Mouse (Mus musculus) CD4-positive helper T cell, adult 2 months (primary cell): ENCODE results near the gene Alcam.
A peak's percentile ranks its signal among the peaks of the same experiment; 100 is the strongest.

Source experiments
- DNase-seq: peaks from one replicate; pipeline ENCODE4 v3.0.0-alpha.2; 2012; ENCODE audit warnings: low read depth, missing footprints, low spot score

Alcam gene

GRCm38 (mm10) chr16:52261755-52262154 lies 192.1 kb downstream of the Alcam start:
- no peak for DNase-seq

- no peak for DNase-seq
Measured at GRCm38 (mm10) chr16:52250935-52251334, 202.9 kb downstream of the Alcam start.

GRCm38 (mm10) chr16:52250196-52250595 lies 203.7 kb downstream of the Alcam start:
- no peak for DNase-seq

GRCm38 (mm10) chr16:52243421-52243973 lies 210.4 kb downstream of the Alcam start:
- DNase-seq = no peak

GRCm38 (mm10) chr16:52242144-52242543 lies 211.7 kb downstream of the Alcam start:
- no peak for DNase-seq

GRCm38 (mm10) chr16:52229930-52230329 lies 223.9 kb downstream of the Alcam start:
- peak; percentile 29 for DNase-seq

GRCm38 (mm10) chr16:52229446-52229845 lies 224.4 kb downstream of the Alcam start:
- DNase-seq = no peak

- DNase-seq = no peak
Measured at GRCm38 (mm10) chr16:52222896-52223295, 231.0 kb downstream of the Alcam start.

- DNase-seq = peak; percentile 20
Measured at GRCm38 (mm10) chr16:52219069-52219468, 234.8 kb downstream of the Alcam start.

- DNase-seq = no peak
Measured at GRCm38 (mm10) chr16:52210844-52211606, 242.8 kb downstream of the Alcam start.

GRCm38 (mm10) chr16:52200107-52200506 lies 253.8 kb downstream of the Alcam start:
- DNase-seq = peak; percentile 80
